Mouse (Mus musculus) embryonic fibroblast, embryonic 13.5 days (primary cell): ENCODE measurements at regions not wholly inside any gene's neighbourhood (a gene's known extent, or its start where the extent isn't known, plus 50 kb on each side); places are given as distances from the start of the nearest gene placed in this dataset.

Experiments used
- H3K27ac ChIP-seq: 2 replicates; pipeline ENCODE4 v1.5.1; 2012; ENCODE audit warnings: low read length, control low read depth, inconsistent platforms; ENCODE audit not compliant: insufficient read depth
- H3K4me1 ChIP-seq: 2 replicates; pipeline ENCODE4 v1.6.1; 2011; ENCODE audit warnings: low read length; ENCODE audit not compliant: control insufficient read depth, insufficient read depth
- H3K4me3 ChIP-seq: 2 replicates; pipeline ENCODE4 v1.5.1; 2011; ENCODE audit warnings: mild to moderate bottlenecking, control low read depth, low read length; ENCODE audit not compliant: insufficient read depth
- CTCF ChIP-seq: IDR thresholded peaks from 2 replicates; pipeline ENCODE4 v1.5.1; 2011; ENCODE audit warnings: mild to moderate bottlenecking, control low read depth, low read length, moderate library complexity, borderline replicate concordance; ENCODE audit not compliant: insufficient read depth
- POLR2A ChIP-seq: IDR thresholded peaks from 2 replicates; pipeline ENCODE4 v1.6.1; 2011; ENCODE audit warnings: low read depth, mild to moderate bottlenecking, control low read depth, low read length, moderate library complexity

DNA sequence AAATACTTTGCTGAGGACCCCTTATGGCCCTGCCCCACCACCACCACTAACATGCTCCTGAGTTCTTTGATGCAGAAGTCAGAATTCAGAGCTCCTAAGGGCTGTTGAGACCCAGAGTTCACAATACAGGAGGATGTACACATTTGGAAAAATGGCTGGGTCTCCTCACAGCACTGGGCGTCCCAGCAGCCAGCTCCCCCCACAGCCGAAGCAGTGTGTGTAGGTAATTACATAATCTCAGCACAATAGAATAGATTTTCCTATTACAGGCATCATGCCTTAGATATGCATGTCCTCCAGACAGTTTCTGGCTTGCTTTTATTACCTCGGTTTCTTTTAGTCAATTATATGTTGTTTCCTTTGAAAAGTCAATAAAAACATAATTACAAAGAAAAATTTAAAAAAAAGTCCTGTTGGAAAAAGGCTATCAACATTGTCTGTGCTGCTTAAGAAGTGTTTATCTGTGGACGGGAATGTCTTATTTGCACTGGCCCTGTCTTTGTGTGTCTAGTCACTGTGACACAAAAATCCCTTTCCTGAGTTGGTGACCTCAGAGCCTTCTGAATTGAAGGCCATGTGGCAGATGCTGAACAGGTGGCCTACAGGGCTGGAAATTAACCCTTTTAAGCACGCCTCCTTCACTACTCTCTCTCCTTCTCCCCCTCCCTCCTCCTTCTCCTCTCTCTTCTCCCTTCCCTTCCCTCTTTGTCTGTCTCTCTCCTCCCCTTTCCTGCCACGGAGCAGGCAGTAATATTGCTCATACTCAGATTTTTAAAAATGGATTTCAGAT, 339.9 kb upstream of the Gm10131 start:
- Histone ChIP-seq H3K4me1 (no peaks in the 10 kb centered on the region), H3K27ac (no peak overlapping the region), H3K4me3 (no peak overlapping the region)
- TF ChIP-seq CTCF (no peak), POLR2A (no peak)

DNA sequence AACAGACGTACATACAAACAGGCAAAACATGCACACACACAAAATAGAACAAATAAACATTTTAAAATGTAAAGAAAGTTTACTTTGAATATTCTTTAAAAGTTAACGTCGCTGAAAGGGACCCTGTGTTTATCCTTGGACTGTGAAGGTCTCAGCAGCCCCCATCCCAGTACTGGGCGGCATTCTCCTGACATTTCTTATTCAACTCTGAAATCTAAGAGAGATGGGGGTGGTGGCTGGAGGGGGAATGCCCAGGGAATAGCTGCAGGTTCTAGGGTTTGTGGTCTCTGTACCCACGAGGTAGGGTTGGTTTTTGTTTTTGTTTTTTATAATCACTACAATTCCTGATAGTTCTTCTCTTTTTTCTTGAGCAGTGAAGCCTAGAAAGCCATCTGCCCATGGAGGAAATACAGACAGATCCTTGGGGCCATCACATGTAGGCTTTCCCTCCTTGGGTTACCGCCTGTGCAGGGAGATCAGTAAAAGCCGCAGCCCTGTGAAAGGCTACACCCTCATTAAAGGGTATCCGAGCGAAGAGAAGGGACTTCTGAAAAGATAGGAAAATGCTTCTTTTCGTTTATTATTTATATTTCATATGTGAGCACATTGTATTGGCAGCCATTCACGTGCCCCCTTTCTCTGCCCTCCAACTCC, 338.0 kb upstream of the Gm10131 start:
- H3K4me3 ChIP-seq: no peak overlapping the region
- TF ChIP-seq CTCF: no peak
- no peak for TF ChIP-seq POLR2A
- no peaks in the 10 kb centered on the region for H3K4me1 ChIP-seq
- no peak overlapping the region for H3K27ac ChIP-seq

DNA sequence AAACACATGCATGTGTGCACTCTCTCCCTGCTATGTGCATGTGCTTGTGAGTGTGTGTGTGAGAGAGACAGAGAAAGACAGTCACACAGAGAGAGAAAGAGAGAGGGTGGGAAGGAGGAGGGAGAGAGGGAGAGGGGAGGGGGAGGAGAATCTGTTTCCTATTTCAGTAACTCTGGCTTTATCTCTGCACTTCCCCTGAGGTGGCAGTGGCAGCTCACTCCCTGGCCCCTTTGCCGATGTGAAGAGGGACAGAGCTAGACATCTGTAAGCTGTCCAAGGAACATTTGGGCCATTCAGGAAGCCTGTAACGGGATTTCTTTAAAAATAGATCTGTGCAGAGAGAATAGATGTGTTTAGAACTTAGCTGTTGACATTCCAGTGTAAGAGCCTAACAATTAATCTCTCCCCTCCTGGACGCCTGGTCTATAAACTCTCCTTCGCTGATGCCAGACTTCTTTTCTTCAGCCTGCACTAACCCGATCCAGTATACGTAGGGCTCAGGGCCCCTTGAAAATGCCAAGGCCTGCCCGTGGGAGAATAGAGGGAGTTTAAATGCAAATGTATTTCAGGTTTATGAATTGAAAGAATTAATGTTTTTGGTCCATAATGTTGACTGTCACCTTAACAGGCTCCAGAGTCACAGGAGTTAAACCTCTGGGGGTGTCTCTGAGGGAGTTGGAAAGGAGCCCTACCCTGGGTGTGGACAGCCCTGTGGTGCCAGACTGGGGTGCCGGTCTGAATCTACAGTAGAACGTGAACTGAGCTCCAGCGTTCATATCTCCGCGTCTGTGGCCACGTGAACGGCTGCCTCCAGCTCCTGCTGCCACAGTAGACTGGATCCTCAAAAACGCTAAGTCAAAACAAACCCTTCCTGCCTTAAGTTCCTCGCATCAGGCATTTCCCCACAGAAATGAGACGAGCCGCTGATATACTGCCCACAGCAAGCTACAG, 336.6 kb upstream of the Gm10131 start:
- Histone ChIP-seq H3K27ac (no peak overlapping the region), H3K4me1 (no peaks in the 10 kb centered on the region), H3K4me3 (no peak overlapping the region)
- TF ChIP-seq CTCF (no peak), POLR2A (no peak)

DNA sequence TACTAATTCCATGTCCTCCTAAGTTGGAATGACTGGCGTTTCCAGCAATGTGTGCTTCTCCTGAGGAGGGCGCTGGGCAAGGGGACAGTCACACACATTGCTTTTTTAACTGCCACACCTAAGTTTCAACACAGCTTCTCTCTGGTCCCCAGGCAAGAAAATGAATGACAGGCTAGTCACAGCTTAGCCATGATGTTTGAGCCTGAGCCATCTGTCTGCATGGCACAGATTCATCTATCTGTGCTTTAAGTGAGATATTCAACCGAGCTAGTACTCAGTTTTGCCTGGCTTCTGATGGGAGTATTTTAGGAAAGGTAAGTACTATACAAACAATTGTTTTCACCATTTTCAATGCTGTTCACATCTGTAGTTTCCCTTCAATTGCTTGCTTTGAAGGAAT, 331.2 kb upstream of the Gm10131 start:
- no peaks in the 10 kb centered on the region for H3K4me1 ChIP-seq
- TF ChIP-seq CTCF: no peak
- no peak for TF ChIP-seq POLR2A

DNA sequence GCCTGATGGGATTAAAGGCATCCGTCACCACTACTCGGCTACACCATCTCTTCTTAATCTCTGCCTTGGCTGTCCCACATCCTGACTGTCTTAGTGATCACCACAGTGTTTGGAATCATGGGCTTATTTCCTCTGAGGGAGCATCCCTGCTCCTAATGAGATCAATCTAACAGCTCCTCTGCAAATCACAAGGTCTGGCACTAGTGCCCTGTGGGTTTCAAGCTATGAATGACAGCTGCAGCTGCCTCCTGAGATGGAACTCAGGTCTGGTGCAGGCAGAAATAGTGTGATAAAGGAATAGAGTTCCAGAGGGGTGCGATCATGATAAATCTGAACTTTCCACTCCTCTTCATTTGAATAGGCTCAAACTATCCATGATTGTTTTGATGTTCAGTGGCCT, 330.2 kb upstream of the Gm10131 start:
- TF ChIP-seq POLR2A (no peak), CTCF (no peak)
- H3K27ac ChIP-seq: no peak overlapping the region
- H3K4me1 ChIP-seq: no peaks in the 10 kb centered on the region

More for the DNA sequence above, 331.2 kb upstream of the Gm10131 start:
- Histone ChIP-seq H3K4me3 (no peak overlapping the region), H3K27ac (no peak overlapping the region)

DNA sequence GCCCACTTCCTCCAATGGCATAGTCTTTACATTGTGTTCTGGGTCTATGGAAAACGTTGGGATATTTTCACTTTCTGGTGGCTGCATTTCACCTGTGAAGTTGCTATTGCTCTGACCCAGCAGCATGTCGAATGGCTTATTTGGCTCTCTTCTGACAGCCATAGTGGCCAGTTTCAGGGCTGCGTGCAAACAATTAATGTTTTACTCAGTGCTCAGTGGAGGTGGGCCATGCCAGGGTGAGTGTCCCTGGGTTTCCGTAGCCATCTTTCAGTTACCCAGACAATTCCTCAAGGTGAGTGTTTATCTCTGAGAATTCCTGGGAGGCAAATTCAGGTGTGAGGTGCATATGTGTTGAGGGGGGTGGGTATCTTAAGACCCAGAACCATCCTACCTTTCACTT, 329.2 kb upstream of the Gm10131 start:
- Histone ChIP-seq H3K4me3 (no peak overlapping the region), H3K27ac (no peak overlapping the region), H3K4me1 (no peaks in the 10 kb centered on the region)
- TF ChIP-seq CTCF (no peak), POLR2A (no peak)

More for the DNA sequence above, 330.2 kb upstream of the Gm10131 start:
- H3K4me3 ChIP-seq: no peak overlapping the region

DNA sequence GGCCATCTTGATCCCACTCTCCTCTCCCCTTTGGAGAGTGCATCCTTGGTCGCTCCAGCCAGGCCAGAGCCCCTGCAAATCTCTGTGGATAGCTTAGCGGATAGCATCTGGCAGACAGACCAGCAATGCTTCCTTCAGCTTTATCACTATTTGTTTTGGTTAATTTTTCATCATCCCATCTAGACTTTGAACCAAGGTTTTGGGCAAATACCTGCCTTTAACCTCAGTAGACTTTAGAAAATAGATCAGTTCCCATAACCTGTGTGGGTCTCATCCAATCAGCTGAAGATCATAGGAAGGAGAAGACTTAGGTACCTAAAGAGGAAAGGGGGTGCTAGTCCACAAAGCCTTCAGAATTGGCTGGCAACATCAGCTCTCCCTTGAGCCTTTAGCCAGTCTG, 327.2 kb upstream of the Gm10131 start:
- Histone ChIP-seq H3K27ac (no peak overlapping the region), H3K4me3 (no peak overlapping the region), H3K4me1 (no peaks in the 10 kb centered on the region)
- TF ChIP-seq CTCF (no peak), POLR2A (no peak)

DNA sequence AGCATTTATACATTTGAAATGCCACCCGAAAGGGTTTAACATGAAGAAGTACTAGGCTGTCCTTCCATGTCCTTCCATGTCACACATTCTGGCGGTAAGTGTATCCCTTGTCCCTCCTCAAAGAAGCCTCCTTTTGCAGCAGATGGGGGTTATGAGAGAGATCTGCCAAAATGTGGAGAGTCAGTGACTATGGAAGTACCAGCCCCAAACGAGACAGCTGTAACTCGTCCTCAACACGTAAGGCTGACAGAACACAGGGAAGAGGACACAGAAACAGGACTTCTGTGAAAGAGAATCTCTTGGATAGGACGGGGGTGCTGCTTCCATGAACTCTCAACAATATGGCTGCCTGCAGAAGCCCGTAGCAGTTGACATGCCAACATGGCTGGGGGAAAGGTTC, 320.4 kb upstream of the Gm10131 start:
- TF ChIP-seq POLR2A (no peak), CTCF (no peak)
- no peak overlapping the region for H3K27ac ChIP-seq
- H3K4me3 ChIP-seq: no peak overlapping the region
- H3K4me1 ChIP-seq: no peaks in the 10 kb centered on the region

DNA sequence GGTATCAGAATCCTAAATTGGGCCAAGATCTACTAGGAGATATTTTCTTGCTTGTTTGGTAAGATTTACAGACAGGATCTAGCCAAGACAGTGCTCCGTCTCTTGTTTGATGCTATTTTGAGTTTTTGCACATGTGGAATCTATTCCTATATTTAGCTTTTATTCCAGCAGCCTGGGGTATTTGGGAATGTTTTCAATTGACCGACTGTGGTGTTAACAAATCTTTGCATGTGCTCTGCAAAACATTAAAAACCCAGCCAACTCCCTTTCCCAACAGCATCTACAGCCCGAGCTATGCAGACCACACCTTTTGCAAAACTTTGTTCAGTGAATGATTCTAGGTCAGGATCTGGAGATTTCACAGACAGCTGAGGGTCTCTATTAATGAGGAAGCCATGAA, 317.7 kb upstream of the Gm10131 start:
- Histone ChIP-seq H3K4me3 (no peak overlapping the region), H3K27ac (no peak overlapping the region), H3K4me1 (no peaks in the 10 kb centered on the region)
- no peak for TF ChIP-seq POLR2A
- no peak for TF ChIP-seq CTCF

DNA sequence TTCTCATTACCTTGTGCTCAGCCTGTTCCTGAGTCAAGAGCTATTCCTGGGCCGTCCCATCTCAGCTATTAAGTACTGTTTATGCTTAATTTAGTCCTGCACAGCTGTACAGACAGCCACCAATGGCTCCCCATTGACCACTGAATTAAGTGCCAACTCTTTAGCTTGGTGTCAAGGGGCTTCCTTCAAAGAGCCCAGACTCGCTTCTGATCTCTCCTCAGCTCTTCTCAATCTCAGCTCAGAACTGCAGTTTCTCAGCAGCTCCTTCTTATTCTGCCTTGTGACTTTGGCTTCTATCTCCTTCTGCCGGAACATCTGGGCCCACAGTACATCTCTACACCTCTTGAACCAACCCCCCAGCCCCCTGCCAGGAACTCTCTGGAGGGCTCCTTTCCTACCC, 290.0 kb upstream of the Gm10131 start:
- H3K27ac ChIP-seq: no peak overlapping the region
- H3K4me3 ChIP-seq: no peak overlapping the region
- TF ChIP-seq CTCF: no peak
- TF ChIP-seq POLR2A: no peak
- no peaks in the 10 kb centered on the region for H3K4me1 ChIP-seq
